Mouse (Mus musculus) brown adipose tissue, adult 24 weeks (tissue): Measurements from ENCODE around the gene Pcnx2. TPM values are rescaled to one million over a fixed set of nuclear protein-coding genes. Genes with fewer than 3 reads are reported as not detected.
A peak's percentile ranks its signal among the peaks of the same experiment; 100 is the strongest.

Experiments used
- H3K27ac ChIP-seq: fragments of 200-500 bp; replicated peaks from 2 replicates; pipeline ENCODE4 v1.5.1; 2012; ENCODE audit warnings: low read depth, mild to moderate bottlenecking, low read length
- H3K4me1 ChIP-seq: fragments of 200-500 bp; 2 replicates; pipeline ENCODE4 v1.6.1; 2012; ENCODE audit warnings: low read length, mixed read lengths; ENCODE audit not compliant: control insufficient read depth, insufficient read depth, insufficient read length
- H3K4me3 ChIP-seq: fragments of 200-500 bp; 2 replicates; pipeline ENCODE4 v1.5.1; 2012; ENCODE audit warnings: low read depth, mild to moderate bottlenecking, low read length, moderate library complexity; ENCODE audit not compliant: insufficient read depth
- polyA plus RNA-seq: library from polyadenylated mRNA; stranded (reverse); fragments of >200 nt; gene quantifications from 2 replicates; pipeline ENCODE4 v1.2.4, GENCODE M21; 2012; ENCODE audit not compliant: missing spikeins, insufficient read depth, insufficient read length

Gene Pcnx2
- polyA plus RNA-seq, 1 experiment, result not detected

GRCm38 (mm10) chr8:125738956-125739355 is 159.2 kb downstream of the Pcnx2 start:
- Histone ChIP-seq H3K4me3 (no peak overlapping the region), H3K4me1 (no peaks in the 10 kb centered on the region), H3K27ac (no peak overlapping the region)

DNA sequence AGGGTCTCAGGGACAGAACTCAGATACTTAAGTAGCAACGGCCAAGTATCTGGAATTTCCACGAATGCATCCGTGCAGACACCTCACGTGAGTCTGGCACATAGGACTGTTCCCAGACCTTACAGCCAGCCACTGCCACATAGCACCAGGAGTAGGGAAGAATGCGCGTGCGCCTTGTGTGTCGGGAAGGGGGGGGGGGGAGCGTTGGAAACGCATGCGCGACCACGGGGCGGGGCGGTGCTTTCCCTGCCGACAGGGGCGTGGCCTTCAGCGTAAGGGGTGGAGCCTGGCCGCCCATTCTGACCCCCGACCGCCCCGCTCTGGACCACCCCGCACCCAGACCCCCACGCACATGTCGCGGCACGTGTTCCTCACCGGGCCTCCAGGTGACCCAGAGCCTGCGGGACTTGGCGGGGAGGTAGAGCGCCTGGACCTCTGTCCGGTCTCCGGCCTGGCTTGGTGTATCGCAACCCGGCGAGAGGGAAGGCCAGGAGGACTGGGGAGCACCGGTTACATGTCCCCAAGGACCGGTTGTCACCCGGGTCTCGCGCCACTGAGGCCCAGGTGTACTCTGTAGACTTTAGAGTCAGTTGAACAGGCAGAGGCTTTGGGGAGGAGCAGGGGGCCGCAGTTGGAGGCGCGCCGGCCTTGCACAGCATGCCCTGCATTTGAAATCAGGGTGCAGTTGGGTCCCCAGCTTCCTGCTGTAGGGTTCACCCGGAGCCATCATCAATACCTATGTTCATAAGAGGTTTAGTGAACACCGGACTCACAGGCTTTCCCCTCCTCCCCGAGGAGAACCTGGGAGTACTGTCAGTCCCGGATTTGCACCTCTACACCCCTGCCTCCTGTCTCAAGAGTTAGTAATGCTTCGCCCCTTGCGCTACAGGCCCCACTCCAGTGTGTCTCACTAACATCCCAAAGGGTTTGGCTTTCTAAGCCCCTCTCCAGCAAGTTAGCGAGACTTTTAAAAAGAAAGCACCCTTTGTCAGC is 163.9 kb downstream of the Pcnx2 start:
- H3K4me1 ChIP-seq, result no peaks in the 10 kb centered on the region
- H3K27ac ChIP-seq, result peak overlapping the region; percentile 41; the same call in 1 of the 2 replicates

GRCm38 (mm10) chr8:125729746-125730145 is 168.4 kb downstream of the Pcnx2 start, which contains the start of gene Ntpcr:
Ntpcr (plus strand) TSS chr8:125729963.
- Histone ChIP-seq H3K4me3 (0 out of 2 replicates have a peak within 1 kb of the TSS, but pooled peaks have one; percentile 21), H3K27ac (0 out of 2 replicates have a peak within 1 kb of the TSS, but pooled peaks have one; percentile 5), H3K4me1 (no peaks in the 10 kb centered on the region; the same call in 1 of the 2 replicates)

More for the DNA sequence above, 163.9 kb downstream of the Pcnx2 start:
- H3K4me3 ChIP-seq, result peak overlapping the region; percentile 82

GRCm38 (mm10) chr8:125727797-125728196 is 170.3 kb downstream of the Pcnx2 start:
- Histone ChIP-seq H3K4me3 (no peak overlapping the region), H3K4me1 (no peaks in the 10 kb centered on the region; the same call in 1 of the 2 replicates), H3K27ac (no peak overlapping the region)

DNA sequence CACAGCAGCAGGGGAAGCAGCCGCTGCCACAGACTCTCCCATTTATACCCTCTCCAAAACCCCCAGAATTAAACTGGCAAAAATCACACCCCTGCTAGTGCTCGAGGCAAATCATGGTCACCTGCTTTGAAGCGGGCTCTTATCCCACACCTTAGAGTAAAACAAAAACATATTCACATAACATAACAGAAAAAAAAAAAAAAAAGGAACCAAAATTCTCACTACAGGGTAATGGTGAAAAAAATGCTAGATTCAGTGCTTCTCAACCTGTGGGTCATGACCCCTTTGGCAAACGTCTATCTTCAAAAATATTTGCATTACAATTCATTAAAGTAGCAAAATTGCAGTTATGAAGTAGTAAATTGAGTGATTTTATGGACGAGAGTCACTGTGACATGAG is 171.1 kb downstream of the Pcnx2 start:
- no peaks in the 10 kb centered on the region; the same call in 1 of the 2 replicates for H3K4me1 ChIP-seq
- no peak overlapping the region for H3K27ac ChIP-seq
- H3K4me3 ChIP-seq, result no peak overlapping the region

DNA sequence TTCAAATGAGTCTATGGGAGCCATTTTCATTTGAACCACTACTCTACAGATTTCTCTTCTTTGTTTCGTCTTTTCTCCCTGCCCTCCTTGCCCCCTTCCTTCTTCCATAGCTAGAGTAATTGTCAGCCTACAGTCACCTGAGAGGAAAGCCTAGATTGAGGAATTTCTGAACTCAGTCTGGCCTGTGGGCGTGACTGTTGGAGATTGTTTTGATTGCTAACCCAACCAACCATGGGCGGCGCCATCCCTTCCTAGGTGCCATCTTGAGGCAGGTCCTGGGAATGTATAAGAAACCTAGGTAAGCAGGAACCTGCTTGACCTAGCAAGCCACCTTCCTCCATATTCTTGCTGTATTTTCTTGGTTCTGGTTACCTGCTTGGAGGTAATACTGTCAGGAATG is 172.0 kb downstream of the Pcnx2 start:
- Histone ChIP-seq H3K27ac (peak overlapping the region; percentile 60), H3K4me3 (no peak overlapping the region), H3K4me1 (no peaks in the 10 kb centered on the region; the same call in 1 of the 2 replicates)

DNA sequence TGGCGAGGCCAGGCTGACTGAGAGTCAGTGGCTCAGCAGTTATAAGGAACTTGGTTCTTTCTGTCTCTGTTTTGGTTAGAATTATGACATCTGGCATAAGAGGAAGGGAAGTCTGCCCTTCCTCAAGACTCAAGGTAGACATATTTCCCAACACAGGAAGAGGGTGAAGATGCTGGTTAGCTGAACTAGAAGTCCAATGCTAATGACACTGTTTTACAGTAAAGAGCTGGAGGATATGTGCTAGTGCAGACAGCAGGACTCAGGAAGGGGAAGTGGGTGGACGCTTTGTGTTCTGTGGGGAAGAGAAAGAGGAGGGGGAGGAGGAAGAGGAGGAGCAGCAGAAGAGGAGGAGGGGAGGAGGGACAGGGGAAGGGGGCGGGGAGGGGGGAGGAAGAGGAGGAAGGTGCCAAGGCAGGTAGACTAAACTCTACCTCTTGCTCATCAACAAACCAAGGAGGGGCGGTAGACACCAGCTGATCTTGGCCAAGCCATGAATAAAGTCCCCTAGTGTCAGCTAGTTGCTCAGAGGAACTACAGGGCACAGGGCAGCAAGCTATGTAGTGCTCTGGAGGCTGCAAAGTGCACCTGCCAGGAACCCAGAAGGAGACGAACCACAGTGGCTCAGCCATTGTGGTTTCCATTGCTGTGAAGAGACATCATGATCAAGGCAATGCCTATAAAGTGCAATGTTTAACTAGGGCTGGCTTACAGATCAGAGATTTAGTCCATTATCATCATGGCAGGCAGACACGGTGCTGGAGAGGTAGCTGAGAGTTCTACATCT is 172.9 kb downstream of the Pcnx2 start:
- Histone ChIP-seq H3K27ac (peak overlapping the region; percentile 19), H3K4me1 (no peaks in the 10 kb centered on the region; the same call in 1 of the 2 replicates), H3K4me3 (no peak overlapping the region)

GRCm38 (mm10) chr8:125723437-125723836 is 174.7 kb downstream of the Pcnx2 start:
- Histone ChIP-seq H3K27ac (no peak overlapping the region), H3K4me1 (no peaks in the 10 kb centered on the region; the same call in 1 of the 2 replicates), H3K4me3 (no peak overlapping the region)

DNA sequence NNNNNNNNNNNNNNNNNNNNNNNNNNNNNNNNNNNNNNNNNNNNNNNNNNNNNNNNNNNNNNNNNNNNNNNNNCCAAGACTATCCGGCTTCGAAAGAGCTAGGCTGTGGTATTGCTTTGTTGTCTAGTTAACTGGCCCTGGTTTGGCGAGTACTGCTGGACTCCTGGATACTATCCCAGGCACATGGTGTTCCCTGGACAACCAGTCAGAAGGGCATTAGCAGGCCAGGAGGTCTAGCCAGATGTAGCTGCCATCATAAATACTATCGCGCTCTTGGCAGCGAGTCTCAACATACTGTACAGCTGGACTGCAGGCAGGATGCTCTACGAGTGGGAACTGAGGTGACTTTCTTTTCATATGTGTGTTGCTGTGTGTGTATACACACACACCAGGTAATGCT is 175.4 kb downstream of the Pcnx2 start:
- Histone ChIP-seq H3K27ac (no peak overlapping the region), H3K4me3 (no peak overlapping the region), H3K4me1 (no peaks in the 10 kb centered on the region; the same call in 1 of the 2 replicates)

- H3K4me1 ChIP-seq, result no peaks in the 10 kb centered on the region
- no peak overlapping the region for H3K27ac ChIP-seq
- H3K4me3 ChIP-seq, result no peak overlapping the region
Observed at GRCm38 (mm10) chr8:125718914-125719313, 179.2 kb downstream of the Pcnx2 start.

GRCm38 (mm10) chr8:125716613-125717012 is 181.5 kb downstream of the Pcnx2 start:
- Histone ChIP-seq H3K4me1 (no peaks in the 10 kb centered on the region), H3K4me3 (no peak overlapping the region), H3K27ac (no peak overlapping the region)

GRCm38 (mm10) chr8:125716211-125716610 is 181.9 kb downstream of the Pcnx2 start:
- no peaks in the 10 kb centered on the region for H3K4me1 ChIP-seq

GRCm38 (mm10) chr8:125711514-125711913 is 186.6 kb downstream of the Pcnx2 start:
- H3K4me3 ChIP-seq, result no peak overlapping the region

More at GRCm38 (mm10) chr8:125716211-125716610, 181.9 kb downstream of the Pcnx2 start:
- Histone ChIP-seq H3K4me3 (no peak overlapping the region), H3K27ac (no peak overlapping the region)

GRCm38 (mm10) chr8:125709171-125709570 is 188.9 kb downstream of the Pcnx2 start:
- Histone ChIP-seq H3K4me3 (no peak overlapping the region), H3K27ac (no peak overlapping the region)

More at GRCm38 (mm10) chr8:125711514-125711913, 186.6 kb downstream of the Pcnx2 start:
- Histone ChIP-seq H3K4me1 (no peaks in the 10 kb centered on the region), H3K27ac (no peak overlapping the region)

GRCm38 (mm10) chr8:125705816-125706215 is 192.3 kb downstream of the Pcnx2 start:
- no peaks in the 10 kb centered on the region for H3K4me1 ChIP-seq
- H3K4me3 ChIP-seq, result no peak overlapping the region
- no peak overlapping the region for H3K27ac ChIP-seq

More at GRCm38 (mm10) chr8:125709171-125709570, 188.9 kb downstream of the Pcnx2 start:
- H3K4me1 ChIP-seq, result no peaks in the 10 kb centered on the region
